Mouse (Mus musculus): Measurements from ENCODE around the gene Slc39a3.

- TF ChIP-seq CTCF (IDR thresholded peaks at IDR 0.05) (no peak), EP300 (IDR thresholded peaks at IDR 0.05) (peak; percentile 52; the same call in 1 of the 2 replicates)
These were observed at the start of gene Slc39a3 for GRCm38 (mm10) chr10:81036988-81037580.
